Mouse (Mus musculus): Measurements from ENCODE around the gene Odr4. TPM values are rescaled to one million over a fixed set of nuclear protein-coding genes. Genes with fewer than 3 reads are reported as not detected.
A peak's percentile ranks its signal among the peaks of the same experiment; 100 is the strongest.

Odr4 gene
- polyA plus RNA-seq, 1 experiment: 42.5 TPM

- WGBS: 92% methylated on average over 9 of the region's 9 CpGs
Measured at GRCm38 (mm10) chr1:150407285-150407684, 14.4 kb upstream of the Odr4 start.

GRCm38 (mm10) chr1:150404555-150404954 lies 11.7 kb upstream of the Odr4 start:
- Histone ChIP-seq H3K27ac (ENCODE audit: insufficient read depth, low read length) (no peak overlapping the region), H3K4me3 (replicated peaks; ENCODE audit: insufficient read depth, low read depth, low read length) (no peak overlapping the region), H3K27me3 (ENCODE audit: control insufficient read depth, insufficient read depth, low read length) (no peaks in the 10 kb centered on the region), H3K4me1 (ENCODE audit: control insufficient read depth, insufficient read depth, low read length) (no peaks in the 10 kb centered on the region)
- DNase-seq: no peak
- no peak for TF ChIP-seq POLR2A (IDR thresholded peaks at IDR 0.05; ENCODE audit: borderline replicate concordance, insufficient read depth, low read length)
- TF ChIP-seq CTCF (IDR thresholded peaks at IDR 0.05; ENCODE audit: borderline replicate concordance, insufficient read depth, low read depth, low read length): no peak
- 91% methylated on average over 3 of the region's 3 CpGs for WGBS

More at GRCm38 (mm10) chr1:150407285-150407684, 14.4 kb upstream of the Odr4 start:
- H3K27ac ChIP-seq (ENCODE audit: insufficient read depth, low read length): no peak overlapping the region
- no peaks in the 10 kb centered on the region for H3K27me3 ChIP-seq (ENCODE audit: control insufficient read depth, insufficient read depth, low read length)
- TF ChIP-seq POLR2A (IDR thresholded peaks at IDR 0.05; ENCODE audit: borderline replicate concordance, insufficient read depth, low read length) (no peak), CTCF (IDR thresholded peaks at IDR 0.05; ENCODE audit: borderline replicate concordance, insufficient read depth, low read depth, low read length) (no peak)
- no peak overlapping the region for H3K4me3 ChIP-seq (replicated peaks; ENCODE audit: insufficient read depth, low read depth, low read length)
- DNase-seq: no peak
- H3K4me1 ChIP-seq (ENCODE audit: control insufficient read depth, insufficient read depth, low read length): no peaks in the 10 kb centered on the region

GRCm38 (mm10) chr1:150403914-150404313 lies 11.0 kb upstream of the Odr4 start:
- Histone ChIP-seq H3K4me3 (replicated peaks; ENCODE audit: insufficient read depth, low read depth, low read length) (no peak overlapping the region), H3K27ac (ENCODE audit: insufficient read depth, low read length) (no peak overlapping the region), H3K27me3 (ENCODE audit: control insufficient read depth, insufficient read depth, low read length) (no peaks in the 10 kb centered on the region), H3K4me1 (ENCODE audit: control insufficient read depth, insufficient read depth, low read length) (no peaks in the 10 kb centered on the region)
- no peak for DNase-seq
- 91% methylated on average over 3 of the region's 3 CpGs for WGBS
- TF ChIP-seq CTCF (IDR thresholded peaks at IDR 0.05; ENCODE audit: borderline replicate concordance, insufficient read depth, low read depth, low read length) (no peak), POLR2A (IDR thresholded peaks at IDR 0.05; ENCODE audit: borderline replicate concordance, insufficient read depth, low read length) (no peak)

- TF ChIP-seq POLR2A (IDR thresholded peaks at IDR 0.05; ENCODE audit: borderline replicate concordance, insufficient read depth, low read length) (no peak), CTCF (IDR thresholded peaks at IDR 0.05; ENCODE audit: borderline replicate concordance, insufficient read depth, low read depth, low read length) (no peak)
- H3K27me3 ChIP-seq (ENCODE audit: control insufficient read depth, insufficient read depth, low read length): no peaks in the 10 kb centered on the region
- no peak overlapping the region for H3K4me3 ChIP-seq (replicated peaks; ENCODE audit: insufficient read depth, low read depth, low read length)
- 92% methylated on average over 3 of the region's 3 CpGs for WGBS
- no peak overlapping the region for H3K27ac ChIP-seq (ENCODE audit: insufficient read depth, low read length)
- no peak for DNase-seq
- H3K4me1 ChIP-seq (ENCODE audit: control insufficient read depth, insufficient read depth, low read length): no peaks in the 10 kb centered on the region
Measured at GRCm38 (mm10) chr1:150396001-150396400, 3.1 kb upstream of the Odr4 start.

GRCm38 (mm10) chr1:150393488-150393852 lies 590 bp upstream of the Odr4 start:
- no peak for DNase-seq

GRCm38 (mm10) chr1:150391931-150392637 lies 796 bp downstream of the Odr4 start:
- no peaks in the 10 kb centered on the region; the same call in 1 of the 2 replicates for H3K4me1 ChIP-seq (ENCODE audit: control insufficient read depth, insufficient read depth, low read length)

More at GRCm38 (mm10) chr1:150393488-150393852, 590 bp upstream of the Odr4 start:
- peak overlapping the region; percentile 43; the same call in 1 of the 2 replicates for H3K27ac ChIP-seq (ENCODE audit: insufficient read depth, low read length)
- H3K27me3 ChIP-seq (ENCODE audit: control insufficient read depth, insufficient read depth, low read length): no peaks in the 10 kb centered on the region
- peak overlapping the region; percentile 63 for H3K4me3 ChIP-seq (replicated peaks; ENCODE audit: insufficient read depth, low read depth, low read length)
- under 1% methylated on average over 27 of the region's 27 CpGs for WGBS
- no peaks in the 10 kb centered on the region for H3K4me1 ChIP-seq (ENCODE audit: control insufficient read depth, insufficient read depth, low read length)
- TF ChIP-seq POLR2A (IDR thresholded peaks at IDR 0.05; ENCODE audit: borderline replicate concordance, insufficient read depth, low read length) (no peak), CTCF (IDR thresholded peaks at IDR 0.05; ENCODE audit: borderline replicate concordance, insufficient read depth, low read depth, low read length) (no peak)

GRCm38 (mm10) chr1:150389390-150390129 lies 3.3 kb downstream of the Odr4 start:
- no peak for DNase-seq
- 92% methylated on average over 6 of the region's 6 CpGs for WGBS
- Histone ChIP-seq H3K4me1 (ENCODE audit: control insufficient read depth, insufficient read depth, low read length) (no peaks in the 10 kb centered on the region; the same call in 1 of the 2 replicates), H3K4me3 (replicated peaks; ENCODE audit: insufficient read depth, low read depth, low read length) (no peak overlapping the region), H3K27me3 (ENCODE audit: control insufficient read depth, insufficient read depth, low read length) (no peaks in the 10 kb centered on the region), H3K27ac (ENCODE audit: insufficient read depth, low read length) (no peak overlapping the region)
- TF ChIP-seq CTCF (IDR thresholded peaks at IDR 0.05; ENCODE audit: borderline replicate concordance, insufficient read depth, low read depth, low read length) (no peak), POLR2A (IDR thresholded peaks at IDR 0.05; ENCODE audit: borderline replicate concordance, insufficient read depth, low read length) (no peak)

More at GRCm38 (mm10) chr1:150391931-150392637, 796 bp downstream of the Odr4 start:
- no peaks in the 10 kb centered on the region for H3K27me3 ChIP-seq (ENCODE audit: control insufficient read depth, insufficient read depth, low read length)
- H3K4me3 ChIP-seq (replicated peaks; ENCODE audit: insufficient read depth, low read depth, low read length): peak overlapping the region; percentile 73
- no peak for TF ChIP-seq CTCF (IDR thresholded peaks at IDR 0.05; ENCODE audit: borderline replicate concordance, insufficient read depth, low read depth, low read length)
- TF ChIP-seq POLR2A (IDR thresholded peaks at IDR 0.05; ENCODE audit: borderline replicate concordance, insufficient read depth, low read length): no peak
- 14% methylated on average over 11 of the region's 11 CpGs for WGBS
- DNase-seq: peak in 1 of 2 experiments; percentile 19
- peak overlapping the region; percentile 53 for H3K27ac ChIP-seq (ENCODE audit: insufficient read depth, low read length)
